Mouse (Mus musculus) thymus, adult 2 months (tissue): ENCODE measurements around the gene Islr.

Experiments
- CTCF ChIP-seq: fragments of 200-500 bp; IDR thresholded peaks from 2 replicates; pipeline ENCODE4 v1.5.1; 2012; ENCODE audit warnings: mild to moderate bottlenecking, control low read depth, low read length, moderate library complexity, borderline replicate concordance; ENCODE audit not compliant: control insufficient read depth, poor library complexity, insufficient read depth; ENCODE audit errors: extremely low read depth
- POLR2A ChIP-seq: fragments of 200-500 bp; IDR thresholded peaks from 2 replicates; pipeline ENCODE4 v1.6.1; 2012; ENCODE audit warnings: mild to moderate bottlenecking, low read length, control low read depth, moderate library complexity; ENCODE audit not compliant: control insufficient read depth, poor library complexity, insufficient read depth; ENCODE audit errors: extremely low read depth

GRCm38 (mm10) chr9:58144664-58145063 lies 59.4 kb downstream of the Islr start:
- no peak for TF ChIP-seq CTCF
- no peak for TF ChIP-seq POLR2A
